Mouse (Mus musculus) heart, adult 9 months (tissue): ENCODE measurements around the gene Prdm11.

ENCODE experiments used
- DNase-seq, 2 experiments: peaks; one replicate each; pipeline ENCODE4 v3.0.0; 2022; ENCODE audit warnings: low spot score in 2 of 2

The Prdm11 gene

DNA sequence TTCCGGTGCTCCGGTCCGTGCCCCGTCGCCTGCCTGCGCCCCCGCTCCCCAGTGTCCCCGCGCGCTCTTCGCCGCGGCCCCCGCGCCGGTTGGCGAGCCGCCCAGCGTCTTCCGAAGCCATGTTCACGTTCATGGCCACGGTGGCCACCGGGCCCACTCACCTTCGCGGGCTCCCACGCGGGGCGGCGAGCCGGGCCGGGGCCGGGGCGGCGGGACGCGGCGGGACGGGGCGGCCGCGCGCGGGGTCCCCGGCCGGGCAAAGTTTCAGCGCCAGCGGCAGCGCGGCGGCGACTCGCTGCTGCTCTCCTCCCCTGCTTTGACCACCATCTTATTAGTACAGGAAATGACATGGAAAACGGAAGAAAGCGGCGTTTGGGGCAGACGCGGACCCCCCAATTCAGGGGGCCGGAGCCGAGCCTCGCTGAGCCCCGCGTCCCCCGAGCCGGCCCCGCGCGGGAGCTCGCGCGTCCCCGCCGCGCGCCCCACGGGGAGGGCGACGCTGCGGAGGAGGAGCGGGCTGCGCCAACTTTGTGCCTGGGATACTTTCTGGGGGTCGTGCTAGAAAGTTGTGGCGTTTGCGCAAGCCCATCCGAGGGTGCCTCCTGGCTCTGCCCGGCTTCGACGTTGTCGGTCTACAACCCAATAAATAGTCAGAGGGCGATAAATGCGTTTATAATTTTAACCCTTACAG lies at the start of gene Prdm11:
Prdm11 (minus strand) TSS at position 350 of the 691 bp plus-strand sequence.
- DNase-seq: peak in 1 of 2 experiments; percentile 46

DNA sequence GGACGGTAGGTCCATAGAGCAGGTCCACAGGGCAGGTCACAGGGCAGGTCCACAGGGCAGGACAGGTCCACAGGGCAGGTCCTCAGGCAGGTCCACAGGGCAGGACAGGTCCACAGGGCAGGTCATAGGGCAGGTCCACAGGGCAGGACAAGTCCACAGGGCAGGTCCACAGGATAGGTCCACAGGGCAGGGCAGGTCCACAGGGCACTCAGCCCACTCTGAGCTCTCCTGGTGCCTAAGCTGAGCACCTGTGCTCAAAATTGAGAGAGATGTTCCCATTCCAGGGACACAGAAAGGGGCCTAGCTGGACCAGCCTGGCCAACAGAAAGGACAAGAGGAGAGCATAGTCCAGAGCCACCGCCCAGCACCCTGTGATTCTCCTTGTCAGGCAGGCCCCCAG lies 46.4 kb upstream of the Prdm11 start:
- DNase-seq: no peak

DNA sequence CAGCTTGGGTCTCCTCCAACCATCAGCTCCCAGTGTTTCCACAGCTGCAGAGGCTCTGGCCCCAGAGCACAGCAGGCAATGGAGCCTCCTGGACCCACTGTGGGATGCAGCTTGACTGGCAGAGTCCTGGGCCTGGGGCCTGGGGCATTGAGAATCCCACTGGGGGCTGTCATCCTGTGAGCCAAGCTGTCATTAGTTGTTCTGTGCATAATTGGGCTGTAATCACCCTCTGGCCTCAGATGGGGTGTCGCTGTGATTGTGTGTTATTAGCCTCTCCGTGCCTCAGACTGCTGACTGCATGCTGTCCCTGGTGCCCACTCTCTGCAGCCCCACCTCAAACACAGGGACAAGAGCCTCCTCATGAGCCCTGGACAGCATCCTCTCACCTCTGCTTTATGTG lies 45.7 kb upstream of the Prdm11 start:
- no peak for DNase-seq

DNA sequence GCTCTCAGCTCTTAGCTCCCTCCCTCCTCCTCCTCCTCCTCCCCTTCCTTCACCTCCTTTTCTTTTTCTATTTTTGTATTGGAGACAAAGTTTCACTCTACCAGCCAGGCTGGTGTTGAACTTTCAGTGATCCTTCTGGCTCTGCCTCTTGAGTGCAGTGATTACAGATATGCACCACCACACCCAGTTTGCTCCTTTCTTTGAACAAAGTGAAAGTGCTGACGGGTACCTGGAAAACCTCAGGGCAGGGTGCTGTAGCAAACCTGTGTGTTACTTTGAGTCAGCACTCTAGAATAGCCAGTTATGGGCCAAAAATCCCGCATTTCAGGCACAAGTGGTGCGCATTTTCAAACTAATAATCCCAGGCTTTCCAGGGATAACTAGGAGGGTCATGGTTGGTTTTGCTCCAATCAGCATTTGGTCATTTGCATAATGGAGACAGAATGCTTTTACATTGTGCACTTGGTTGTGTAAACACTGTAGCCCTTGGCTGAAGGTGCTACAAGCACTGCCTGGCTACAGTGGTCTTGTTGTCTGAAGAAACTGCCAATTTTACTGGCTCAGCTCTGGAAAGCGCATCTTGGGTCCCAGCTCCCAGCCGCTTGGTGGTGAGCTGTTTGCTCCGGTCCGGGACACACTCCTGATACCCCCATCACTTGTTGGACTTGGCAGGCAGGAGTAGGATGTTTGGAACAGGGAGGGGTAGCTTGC lies 43.6 kb upstream of the Prdm11 start:
- no peak for DNase-seq

DNA sequence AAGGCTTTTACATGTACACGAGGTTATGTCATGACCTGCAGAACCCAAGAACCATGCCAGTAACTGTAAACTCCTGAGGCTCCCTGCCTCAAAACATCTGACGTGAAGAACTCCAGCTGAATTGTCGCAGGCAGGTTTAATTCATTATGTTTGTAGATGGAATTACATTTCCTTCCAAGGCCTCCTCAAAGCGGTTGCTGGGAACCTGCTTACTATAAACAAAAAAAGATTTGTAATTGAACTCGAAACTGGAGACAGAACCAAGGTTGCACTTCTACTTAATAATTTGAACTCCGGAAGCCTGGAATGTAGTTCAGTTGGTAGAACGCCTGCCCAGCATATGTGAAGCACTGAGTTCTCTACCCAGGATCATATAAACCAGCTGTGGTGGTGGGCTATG lies 42.0 kb upstream of the Prdm11 start:
- DNase-seq: no peak

DNA sequence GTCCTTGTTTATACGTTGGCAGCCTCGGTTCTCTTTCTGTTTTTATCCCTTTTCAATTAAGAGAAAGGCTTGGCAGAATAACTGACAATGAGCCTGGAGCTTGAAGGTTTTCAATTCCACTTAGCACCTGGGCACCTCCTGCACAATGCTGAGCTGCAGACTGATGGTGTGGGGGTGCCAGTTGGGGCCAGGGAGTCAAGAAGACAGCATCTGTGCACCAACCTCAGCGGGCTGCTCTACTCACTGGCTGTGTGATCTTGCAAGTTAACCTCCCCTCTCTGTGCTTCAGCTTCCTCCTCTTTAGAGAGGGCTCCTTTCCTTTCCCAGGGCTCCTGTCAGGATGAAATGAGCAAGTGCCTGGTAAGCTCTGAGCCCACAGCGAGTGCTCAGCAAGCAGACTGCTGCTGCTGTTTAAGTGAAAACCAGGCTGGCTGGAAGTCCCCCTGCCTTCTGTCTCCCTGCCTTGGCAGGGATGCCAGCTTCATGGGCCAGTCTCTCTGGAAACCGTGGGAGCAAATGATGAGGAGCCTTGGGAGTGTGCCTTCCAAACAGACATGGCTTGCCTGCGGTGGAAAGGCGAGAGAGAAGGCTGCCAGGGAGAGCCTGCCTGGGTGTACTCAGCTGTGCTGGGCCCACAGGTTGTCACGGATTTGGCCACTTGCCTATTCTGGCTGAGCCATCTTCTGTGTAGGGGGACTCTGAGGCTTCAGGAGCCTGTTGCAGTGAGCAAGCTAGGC lies 39.5 kb upstream of the Prdm11 start:
- DNase-seq: no peak

DNA sequence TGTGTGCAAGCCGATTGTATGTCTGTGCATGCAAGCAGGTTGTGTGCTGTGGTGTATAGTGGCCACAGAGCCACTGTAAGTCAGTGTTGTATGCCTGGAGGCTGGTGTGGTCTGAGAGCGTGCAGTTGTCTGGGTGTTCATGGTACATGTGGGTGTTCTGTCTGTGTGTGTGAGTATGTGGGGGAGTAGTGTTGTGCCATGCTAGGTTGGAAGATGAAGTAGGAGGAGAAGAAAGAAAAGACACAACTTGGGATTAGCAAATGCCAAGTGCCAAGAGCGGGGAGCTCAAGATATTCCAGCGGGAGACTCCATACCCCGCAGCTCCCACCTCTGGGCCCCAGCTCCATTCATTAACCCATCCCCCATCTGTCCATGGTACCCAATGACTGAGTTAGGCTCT lies 38.5 kb upstream of the Prdm11 start:
- DNase-seq: no peak

DNA sequence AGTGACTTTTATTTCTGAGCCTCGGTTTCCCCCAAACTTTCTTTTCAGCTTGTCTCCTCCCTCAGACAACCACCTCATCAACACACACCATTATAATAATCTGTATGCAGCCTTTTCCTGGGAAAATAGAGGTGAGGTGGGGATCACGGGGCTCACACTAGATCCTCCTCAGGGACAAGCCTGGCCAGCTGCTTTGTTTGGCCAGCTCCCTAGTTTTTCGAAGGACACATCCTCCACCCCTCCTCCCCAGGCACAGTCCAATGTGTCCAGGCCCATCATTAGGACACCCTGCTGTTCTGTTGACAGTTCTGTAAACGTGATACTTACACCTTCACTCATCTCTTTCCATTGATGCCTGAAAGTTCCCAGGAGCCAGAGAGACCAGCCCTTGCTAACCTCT lies 37.4 kb upstream of the Prdm11 start:
- no peak for DNase-seq

DNA sequence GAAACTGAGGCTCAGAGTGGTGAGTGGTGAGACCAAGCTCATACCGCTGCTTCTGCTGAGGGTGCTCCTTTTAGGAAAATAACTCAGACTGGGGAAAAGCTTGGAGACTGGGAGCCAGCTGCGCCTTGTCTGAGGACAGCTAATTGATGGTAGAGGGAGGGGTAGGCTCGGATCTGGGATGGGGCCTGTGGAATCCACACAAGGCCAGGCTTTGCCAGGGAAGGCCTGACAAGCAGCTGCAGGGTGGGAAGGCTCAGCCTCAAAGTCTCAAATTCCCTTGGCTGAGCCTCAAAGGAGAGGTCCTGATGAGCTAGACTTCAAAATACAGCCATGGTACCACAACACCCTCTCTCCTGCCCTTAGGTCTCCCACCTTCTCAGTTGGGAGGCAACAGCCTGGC lies 36.9 kb upstream of the Prdm11 start:
- DNase-seq: no peak

DNA sequence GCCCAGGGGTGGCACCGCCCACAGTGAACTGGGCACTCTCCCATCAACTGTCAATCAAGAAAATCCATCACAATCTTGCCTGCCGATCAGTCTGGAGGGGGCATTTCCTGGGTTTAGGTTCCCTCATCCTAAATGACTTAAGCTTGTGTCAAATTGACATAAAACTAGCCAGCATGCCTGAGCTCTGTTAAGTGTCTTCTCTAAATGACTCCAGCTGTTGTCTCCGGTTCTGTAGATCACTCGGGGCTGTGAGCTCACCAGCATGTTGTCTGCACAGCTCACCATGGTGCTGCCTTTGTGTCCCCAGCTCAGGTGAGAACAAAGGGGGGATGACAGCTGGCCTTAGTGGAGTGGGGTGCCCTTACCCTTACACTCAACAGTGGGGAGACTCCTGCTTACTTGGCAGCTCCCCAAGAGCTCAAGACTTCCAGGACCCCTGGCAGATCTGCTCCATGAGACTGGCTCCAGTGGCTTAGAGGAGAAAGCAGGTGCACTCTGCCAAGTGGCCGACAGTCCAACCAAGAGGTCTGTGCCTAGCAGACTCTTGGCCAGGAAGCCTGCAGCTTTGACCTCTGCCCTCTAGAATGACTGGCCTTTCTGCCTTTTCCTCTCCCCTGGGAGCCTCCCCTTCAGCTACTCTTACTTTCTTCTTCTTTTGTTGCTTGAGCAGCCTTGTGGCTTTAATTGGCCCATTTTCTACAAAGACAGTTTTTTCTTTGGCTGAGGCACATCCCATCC lies 35.1 kb upstream of the Prdm11 start:
- no peak for DNase-seq

DNA sequence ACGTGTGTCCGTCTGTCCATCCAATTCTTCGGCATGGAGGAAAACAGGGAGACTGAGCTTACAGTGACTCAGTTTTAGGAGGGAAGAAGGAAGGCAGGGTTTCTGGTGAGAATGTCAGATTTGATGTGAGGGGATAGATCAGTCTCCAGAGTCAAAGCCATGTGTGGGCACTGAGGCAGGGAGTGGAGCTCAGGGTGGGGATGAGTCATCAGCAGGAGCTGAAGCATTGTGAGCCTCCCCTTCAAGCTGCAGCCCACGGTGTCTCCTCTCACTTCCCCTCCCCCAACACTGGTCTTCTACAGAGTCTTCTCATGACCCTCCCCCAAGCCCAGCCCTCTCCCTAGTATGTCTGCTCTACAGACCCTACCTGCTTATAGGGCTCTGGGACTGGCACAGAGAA lies 33.4 kb upstream of the Prdm11 start:
- DNase-seq: no peak

DNA sequence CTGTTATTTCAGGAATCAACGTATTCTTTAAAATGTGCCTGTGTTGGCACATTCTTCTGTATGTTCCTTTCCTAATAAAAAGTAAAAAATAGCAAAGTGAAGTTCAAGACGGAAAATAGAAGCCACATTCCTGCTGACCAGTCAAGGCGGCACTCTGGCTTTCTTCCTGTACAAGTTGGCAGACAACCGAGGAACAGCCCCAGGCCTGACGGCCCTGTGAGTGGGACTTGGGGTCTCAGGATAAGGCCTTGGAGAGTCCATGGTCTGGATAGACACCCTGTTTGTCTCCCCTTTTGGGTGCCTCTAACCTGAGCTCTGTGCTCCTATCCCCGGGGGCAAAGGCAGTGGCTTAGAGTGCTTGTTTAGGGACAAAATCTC lies 30.6 kb upstream of the Prdm11 start:
- no peak for DNase-seq

DNA sequence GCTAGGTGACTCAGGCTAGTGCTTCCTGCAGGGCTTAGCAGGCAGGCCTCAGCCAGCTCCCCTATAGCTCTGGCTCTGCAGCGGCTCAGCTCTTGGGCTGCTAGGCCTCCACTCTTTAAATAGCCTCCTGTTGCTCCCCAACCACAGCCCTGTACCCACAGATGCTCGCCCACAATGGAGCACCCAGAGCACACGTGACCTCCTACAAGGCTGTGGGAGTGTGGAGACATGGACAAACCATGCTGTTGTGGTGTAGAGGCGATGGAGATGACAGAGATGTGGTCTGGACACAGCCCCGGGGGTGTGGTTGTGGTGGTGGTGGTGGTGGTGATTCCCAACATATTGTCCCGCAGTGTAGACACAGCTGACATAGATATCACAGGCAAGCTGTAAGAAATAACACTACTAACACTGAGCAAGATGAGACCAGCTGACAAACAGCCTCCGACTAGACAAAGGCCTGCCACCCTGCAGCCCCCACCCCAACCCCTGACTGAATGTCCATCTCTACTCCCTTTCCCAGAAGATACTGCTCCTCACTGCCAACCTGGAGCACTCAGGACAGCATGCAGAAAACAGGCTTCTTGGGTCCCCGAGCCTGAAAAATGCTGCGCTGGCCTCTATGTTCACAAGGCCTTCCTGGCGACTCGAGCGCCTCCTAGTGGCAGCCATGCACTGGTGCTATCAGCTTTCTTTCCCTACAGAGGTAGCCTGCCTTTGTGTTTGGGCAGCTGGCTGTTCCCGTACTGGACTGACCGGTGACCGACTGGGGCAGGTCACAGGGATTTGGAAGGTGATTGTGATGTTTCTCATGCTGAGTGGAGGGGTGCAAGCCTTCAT lies 30.0 kb upstream of the Prdm11 start:
- DNase-seq: peak; percentile 13 to 16

DNA sequence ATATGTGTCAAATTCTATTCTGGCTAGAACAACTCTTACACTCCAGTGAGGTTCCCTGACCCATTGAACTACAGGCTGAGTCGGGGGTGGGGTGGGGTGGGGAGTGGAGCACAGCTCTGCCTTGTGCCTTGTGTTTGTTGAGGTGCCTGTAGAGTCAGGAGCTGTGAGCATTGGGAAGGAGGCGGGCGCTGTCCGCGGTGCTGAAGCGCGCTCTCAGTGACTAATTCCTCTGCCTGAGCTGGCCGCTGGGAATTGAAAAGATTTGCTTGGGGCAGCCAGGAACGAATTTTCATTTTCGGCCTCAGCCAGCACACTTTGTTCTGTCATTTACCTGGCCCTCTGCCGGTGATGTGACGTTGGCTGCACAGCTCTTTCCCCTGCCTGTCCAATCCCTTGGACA lies 25.7 kb upstream of the Prdm11 start:
- DNase-seq: peak in 1 of 2 experiments; percentile 34

DNA sequence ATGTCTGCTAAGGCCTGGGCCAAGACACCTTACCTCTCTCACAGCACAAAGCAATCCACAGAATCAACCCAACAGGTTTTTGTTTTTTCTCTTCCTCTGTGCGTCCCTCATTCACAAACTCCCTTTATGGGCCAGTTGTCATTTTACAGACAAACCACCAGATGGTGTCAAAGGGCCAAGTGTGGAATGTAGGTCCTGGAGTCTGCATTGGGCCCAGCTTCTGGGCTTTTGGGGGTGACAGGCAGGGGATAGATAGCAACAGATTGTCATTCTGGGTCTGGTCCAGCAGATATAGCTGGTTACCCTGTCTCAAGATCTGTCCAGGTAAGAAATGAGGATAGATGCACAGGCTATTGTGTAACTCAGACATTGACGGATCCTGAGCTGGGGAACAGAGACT lies 23.0 kb upstream of the Prdm11 start:
- DNase-seq: no peak

DNA sequence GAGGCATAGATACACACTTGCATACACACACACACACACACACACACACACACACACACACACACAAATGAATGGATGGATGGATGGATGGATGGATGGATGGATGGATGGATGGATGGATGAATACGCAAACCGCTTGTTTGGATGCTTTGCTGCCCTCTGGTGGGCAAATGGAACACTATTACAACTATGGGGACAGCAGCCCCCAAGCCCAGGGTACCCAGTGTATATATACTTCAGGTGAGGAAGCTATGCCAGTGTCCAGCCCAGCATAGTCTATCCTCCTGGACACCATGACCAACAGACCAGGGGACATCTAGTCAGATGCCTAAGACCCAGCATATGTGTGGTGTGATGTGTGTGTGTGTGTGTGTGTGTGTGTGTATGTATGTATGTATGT lies 17.4 kb upstream of the Prdm11 start:
- DNase-seq: no peak

DNA sequence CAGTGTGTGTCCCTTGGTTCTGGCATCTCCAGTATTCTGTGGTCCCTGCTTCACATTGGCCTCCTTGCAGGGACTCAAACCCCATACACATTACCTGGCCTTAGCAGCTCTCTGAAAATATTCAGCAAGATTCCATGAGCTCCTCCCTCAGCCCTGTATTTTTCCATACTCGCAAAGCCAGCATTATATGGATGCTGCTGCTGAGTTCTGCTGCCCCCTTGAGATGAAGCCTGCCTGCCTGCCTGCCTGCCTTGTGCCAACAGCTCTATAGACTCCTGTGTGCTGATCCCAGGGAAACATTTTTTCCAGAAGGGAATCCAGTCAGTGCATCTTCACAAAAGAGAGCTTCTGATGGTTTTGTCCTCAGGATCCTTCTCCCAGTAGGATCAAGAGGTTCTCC lies 5.9 kb upstream of the Prdm11 start:
- DNase-seq: no peak

DNA sequence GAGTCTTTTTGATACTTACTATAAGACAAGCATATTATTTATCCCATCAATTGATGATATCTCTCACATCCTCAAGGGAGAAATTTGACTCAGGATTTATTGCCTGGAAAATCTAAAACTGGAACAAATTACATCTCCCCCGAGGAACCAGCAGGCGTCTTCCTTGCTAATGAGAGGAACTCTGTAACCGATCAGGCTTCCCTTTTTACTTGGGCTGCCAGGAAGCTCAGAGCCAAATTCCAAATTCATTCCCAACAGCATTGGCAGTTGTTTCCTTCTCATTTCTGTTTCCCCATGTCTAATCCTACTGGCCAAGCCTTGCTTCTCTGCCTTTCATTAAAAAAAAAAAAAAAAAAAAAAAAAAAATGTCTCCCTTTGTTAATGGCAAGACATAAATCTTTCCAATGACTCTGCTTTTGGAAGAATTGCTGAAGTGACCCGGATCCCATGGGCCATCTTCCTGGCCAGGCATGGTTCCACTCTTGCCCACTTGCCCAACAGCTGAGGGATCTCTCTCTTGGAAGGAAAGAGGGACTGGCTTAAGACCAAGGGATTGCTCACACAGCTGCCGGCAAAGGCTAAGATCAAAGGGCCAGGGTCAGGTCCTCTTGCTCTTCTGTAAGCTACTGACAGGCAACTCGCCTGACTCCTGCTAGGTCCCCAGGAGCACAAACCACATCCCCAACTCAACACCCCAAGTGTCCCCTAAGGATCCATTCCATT lies 2.8 kb upstream of the Prdm11 start:
- peak in 1 of 2 experiments; percentile 51 for DNase-seq

DNA sequence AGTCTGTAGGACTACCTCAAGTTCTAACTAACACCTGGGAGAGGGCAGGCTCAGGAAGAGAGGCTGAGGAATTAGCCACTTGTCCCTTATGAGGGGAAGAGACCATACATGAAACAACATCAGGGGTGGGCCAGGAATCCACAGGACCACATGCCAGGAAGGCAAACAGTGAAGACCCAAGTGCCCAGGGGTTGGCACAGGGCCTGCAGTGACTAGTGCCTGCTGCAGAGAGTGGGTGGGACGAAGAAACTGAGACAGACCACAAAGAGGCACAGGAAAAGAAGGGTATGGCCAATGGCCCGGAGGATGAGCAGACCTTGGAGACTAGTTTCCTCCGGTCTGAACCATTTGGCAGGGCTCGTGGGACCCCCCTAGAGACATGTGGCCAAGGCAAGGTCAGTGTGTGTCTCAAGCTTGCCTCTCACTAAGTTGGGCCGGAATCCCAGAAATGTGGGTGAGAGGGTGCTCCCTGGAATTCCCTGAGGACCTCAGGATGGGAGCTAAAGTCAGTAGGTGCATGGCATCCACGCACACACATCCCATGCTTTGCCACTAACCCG lies 1.6 kb upstream of the Prdm11 start:
- DNase-seq: no peak

DNA sequence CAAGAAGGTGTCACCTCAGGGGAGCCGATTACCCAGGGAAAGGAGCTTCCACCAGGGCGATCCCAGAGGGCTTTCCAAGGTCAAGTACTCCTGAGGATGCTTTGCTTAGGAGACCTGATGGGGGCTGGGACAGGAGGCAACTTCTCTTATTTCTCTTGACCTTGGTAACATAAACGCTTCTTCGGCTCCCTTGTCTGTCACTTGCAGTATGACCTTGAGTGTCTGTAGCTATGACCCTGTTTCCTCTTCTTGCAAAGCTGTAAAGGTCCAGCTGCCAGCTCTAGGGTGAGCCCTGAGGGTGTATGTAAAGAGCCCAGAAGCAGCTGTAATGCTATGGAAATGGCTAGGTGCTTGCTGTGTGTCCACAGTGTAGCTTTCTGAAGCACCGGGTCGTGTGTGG lies 1.1 kb upstream of the Prdm11 start:
- no peak for DNase-seq

DNA sequence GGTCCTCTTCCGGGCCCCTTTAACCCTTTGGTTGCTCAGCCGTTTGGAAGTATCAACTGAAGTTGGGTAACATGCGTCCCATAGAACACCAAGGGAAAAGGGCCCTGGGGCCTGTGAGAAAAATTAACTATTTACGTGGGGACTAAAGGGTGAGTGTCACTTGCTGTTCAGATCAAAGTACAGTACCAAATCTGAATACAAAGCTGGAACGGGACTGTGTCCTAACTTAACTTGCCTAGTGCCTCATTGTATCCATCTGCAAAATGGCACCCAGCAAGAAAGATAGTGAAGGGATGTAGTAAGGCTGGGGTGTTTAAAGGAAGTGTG lies 505 bp upstream of the Prdm11 start:
- DNase-seq: no peak
